Mouse (Mus musculus): ENCODE measurements at regions not wholly inside any gene's neighbourhood (a gene's known extent, or its start where the extent isn't known, plus 50 kb on each side); places are given as distances from the start of the nearest gene placed in this dataset.

GRCm38 (mm10) chr4:55781329-55781847 is 249.1 kb upstream of the Klf4 start:
- no peak for TF ChIP-seq CTCF (conservative IDR thresholded peaks at IDR 0.05; ENCODE audit: low read length)
- TF ChIP-seq NANOG (IDR thresholded peaks at IDR 0.05; ENCODE audit: borderline replicate concordance, low read length) = no peak
- TF ChIP-seq POU5F1 (IDR thresholded peaks at IDR 0.05; ENCODE audit: borderline replicate concordance, low read length) = no peak

Measured in E14TG2a.4 (cell line).